Mouse (Mus musculus) brain, embryonic 14.5 days (tissue): Measurements from ENCODE around the gene Cdt1.

ENCODE experiments used
- CTCF ChIP-seq: fragments of 200-500 bp; IDR thresholded peaks from 2 replicates; pipeline ENCODE4 v1.5.1; 2012; ENCODE audit warnings: inconsistent platforms, mild to moderate bottlenecking, moderate library complexity, borderline replicate concordance; ENCODE audit not compliant: insufficient read depth, insufficient read length; ENCODE audit errors: extremely low read depth
- POLR2A ChIP-seq: fragments of 200-500 bp; IDR thresholded peaks from 2 replicates; pipeline ENCODE4 v1.6.1; 2012; ENCODE audit warnings: mild to moderate bottlenecking, inconsistent platforms, borderline replicate concordance; ENCODE audit not compliant: poor library complexity, insufficient read depth, insufficient read length, severe bottlenecking; ENCODE audit errors: extremely low read depth

DNA sequence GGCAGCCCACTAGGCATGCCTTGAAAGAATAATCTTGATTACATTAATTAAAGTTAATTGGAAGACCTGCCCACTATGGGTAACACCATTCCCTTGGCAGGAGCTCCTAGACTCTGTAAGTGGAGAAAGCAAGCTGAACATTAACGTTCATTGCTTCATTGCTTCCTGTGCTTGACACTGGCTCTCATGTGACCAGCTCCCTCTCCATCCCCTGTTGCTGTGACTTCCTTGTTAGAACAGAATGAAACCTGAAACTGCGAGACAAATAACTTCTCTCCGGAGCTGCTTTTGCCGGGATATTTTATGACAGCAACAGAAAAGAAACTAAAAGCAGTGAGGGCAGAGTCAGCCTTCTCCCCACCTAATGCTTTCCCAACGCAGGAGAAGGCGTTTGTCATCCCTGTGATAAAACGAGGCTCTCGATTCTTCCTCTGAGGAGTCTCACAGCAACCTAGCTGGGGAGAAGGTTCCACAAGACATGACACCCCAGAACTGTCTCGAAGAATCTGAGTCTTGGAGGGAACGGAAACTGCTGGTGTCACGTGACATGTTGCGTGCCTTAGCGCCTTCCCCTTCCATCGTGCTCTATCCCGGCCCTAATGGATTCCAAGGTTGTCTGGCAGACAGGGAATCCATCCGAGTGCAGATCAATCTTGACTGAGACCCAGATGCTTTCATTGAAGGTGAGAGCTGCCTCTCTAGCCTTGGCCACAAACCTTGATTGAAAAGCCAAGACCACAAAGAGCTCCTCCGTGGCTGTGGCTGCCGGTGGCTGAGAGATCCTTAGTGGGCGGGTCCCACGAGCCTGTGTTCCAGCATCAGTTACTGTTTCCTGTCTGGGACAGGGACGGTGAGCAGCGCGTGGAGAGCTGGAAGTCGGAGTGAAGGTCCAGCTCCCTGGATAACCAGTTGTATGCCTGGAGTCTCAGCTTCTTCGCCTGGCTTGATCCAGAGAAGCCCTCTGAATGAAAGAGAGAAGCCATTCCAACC is 3.2 kb upstream of the Cdt1 start:
- TF ChIP-seq POLR2A (no peak), CTCF (no peak)
